Mouse (Mus musculus): ENCODE data around the gene Gclc.

GRCm38 (mm10) chr9:77751091-77751521, 3.2 kb upstream of the Gclc start:
- TF ChIP-seq CTCF (IDR thresholded peaks at IDR 0.05; ENCODE audit: low read depth) (no peak), EP300 (IDR thresholded peaks at IDR 0.05; ENCODE audit: low read depth) (no peak)
